Mouse (Mus musculus): ENCODE measurements around the gene Rtbdn.

Rtbdn gene

GRCm38 (mm10) chr8:84921596-84921995 lies 25.2 kb upstream of the Rtbdn start:
- in situ Hi-C loops (cut with MboI, MseI): no loop called here

GRCm38 (mm10) chr8:84925557-84925956 lies 21.2 kb upstream of the Rtbdn start:
- in situ Hi-C loops (cut with MboI, MseI): no loop called here

- in situ Hi-C loops (cut with MboI, MseI): no loop called here
Measured at GRCm38 (mm10) chr8:84927513-84927912, 19.3 kb upstream of the Rtbdn start.

- in situ Hi-C loops (cut with MboI, MseI): no loop called here
Measured at GRCm38 (mm10) chr8:84928456-84929306, 18.1 kb upstream of the Rtbdn start.

- in situ Hi-C loops (cut with MboI, MseI): no loop called here
Measured at GRCm38 (mm10) chr8:84930582-84930981, 16.2 kb upstream of the Rtbdn start.

GRCm38 (mm10) chr8:84933767-84934559 lies 12.8 kb upstream of the Rtbdn start:
- in situ Hi-C loops (cut with MboI, MseI): no loop called here

- in situ Hi-C loops (cut with MboI, MseI): no loop called here
Measured at GRCm38 (mm10) chr8:84934860-84935259, 11.9 kb upstream of the Rtbdn start.

- in situ Hi-C loops (cut with MboI, MseI): no loop called here
Measured at GRCm38 (mm10) chr8:84935489-84935888, 11.3 kb upstream of the Rtbdn start.

- in situ Hi-C loops (cut with MboI, MseI): no loop called here
Measured at GRCm38 (mm10) chr8:84936041-84936961, 10.5 kb upstream of the Rtbdn start.

GRCm38 (mm10) chr8:84936962-84937546 lies 9.7 kb upstream of the Rtbdn start, which contains the start of gene Mast1:
Gene Mast1 (minus strand): TSS chr8:84937359.
- in situ Hi-C loops (cut with MboI, MseI): no loop called here

- in situ Hi-C loops (cut with MboI, MseI): no loop called here
Measured at GRCm38 (mm10) chr8:84937620-84938485, 8.9 kb upstream of the Rtbdn start.

- in situ Hi-C loops (cut with MboI, MseI): no loop called here
Measured at GRCm38 (mm10) chr8:84943699-84944098, 3.1 kb upstream of the Rtbdn start.

GRCm38 (mm10) chr8:84944478-84945160 lies 2.2 kb upstream of the Rtbdn start:
- in situ Hi-C loops (cut with MboI, MseI): no loop called here

- in situ Hi-C loops (cut with MboI, MseI): no loop called here
Measured at GRCm38 (mm10) chr8:84945235-84945632, 1.6 kb upstream of the Rtbdn start.

- in situ Hi-C loops (cut with MboI, MseI): no loop called here
Measured at GRCm38 (mm10) chr8:84945633-84946527, 911 bp upstream of the Rtbdn start.

- in situ Hi-C loops (cut with MboI, MseI): no loop called here
Measured at GRCm38 (mm10) chr8:84947241-84947545, 402 bp downstream of the Rtbdn start.

- in situ Hi-C loops (cut with MboI, MseI): no loop called here
Measured at GRCm38 (mm10) chr8:84949753-84950152, 3.0 kb downstream of the Rtbdn start.

GRCm38 (mm10) chr8:84952612-84953255 lies 5.9 kb downstream of the Rtbdn start:
- in situ Hi-C loops (cut with MboI, MseI): no loop called here

Data from regulatory T cell (primary cell).